Mouse (Mus musculus) stomach, embryonic 14.5 days (tissue): Measurements from ENCODE around the gene Copg1. TPM values are rescaled to one million over a fixed set of nuclear protein-coding genes. Genes with fewer than 3 reads are reported as not detected.

Experiments used
- ATAC-seq: fragments of 200-750 bp; cut with Nextera tagmentation; 2 replicates; pipeline ENCODE4 v1.8.0; 2017; ENCODE audit warnings: low read depth, moderate TSS enrichment; ENCODE audit not compliant: insufficient number of reproducible peaks, insufficient read depth, low FRiP score
- H3K27ac ChIP-seq: fragments of 300-500 bp; sonication (generic); 2 replicates; pipeline ENCODE4 v1.5.1; 2014; ENCODE audit warnings: mild to moderate bottlenecking, low read length, moderate library complexity, mixed read lengths
- H3K27me3 ChIP-seq: fragments of 300-500 bp; sonication (generic); 2 replicates; pipeline ENCODE4 v1.6.1; 2014; ENCODE audit warnings: low read length, control low read depth, mixed read lengths; ENCODE audit not compliant: control insufficient read depth, insufficient read depth
- H3K36me3 ChIP-seq: fragments of 300-500 bp; sonication (generic); 2 replicates; pipeline ENCODE4 v1.6.1; 2014; ENCODE audit warnings: mild to moderate bottlenecking, control low read depth, low read length, moderate library complexity, mixed read lengths; ENCODE audit not compliant: control insufficient read depth, insufficient read depth
- H3K4me1 ChIP-seq: fragments of 300-500 bp; sonication (generic); 2 replicates; pipeline ENCODE4 v1.6.1; 2014; ENCODE audit warnings: low read length, control low read depth, mixed read lengths; ENCODE audit not compliant: control insufficient read depth, insufficient read depth
- H3K4me2 ChIP-seq: fragments of 300-500 bp; sonication (generic); replicated peaks from 2 replicates; pipeline ENCODE4 v1.6.1; 2014; ENCODE audit warnings: low read depth, low read length, control low read depth
- H3K4me3 ChIP-seq: fragments of 300-500 bp; sonication (generic); 2 replicates; pipeline ENCODE4 v1.5.1; 2014; ENCODE audit warnings: low read depth, low read length, control low read depth
- H3K9ac ChIP-seq: fragments of 300-500 bp; sonication (generic); replicated peaks from 2 replicates; pipeline ENCODE4 v1.6.1; 2014; ENCODE audit warnings: low read depth, mild to moderate bottlenecking, control low read depth, low read length, moderate library complexity, mixed read lengths
- H3K9me3 ChIP-seq: fragments of 300-500 bp; sonication (generic); 2 replicates; pipeline ENCODE4 v1.6.1; 2016; ENCODE audit warnings: low read depth, low read length, control low read depth; ENCODE audit not compliant: control insufficient read depth
- WGBS: fragments of 180-500 bp; shearing (Covaris S2); extraction: QIAGEN DNeasy Blood & Tissue Kit; methylation state at CpG from one replicate; pipeline ENCODE4 v1.1.7; 2014; 5-methylcytosine and 5-hydroxymethylcytosine counted together
- polyA plus RNA-seq: library from polyadenylated mRNA; unstranded; fragments of >200 nt; fragmentation: Nextera tagmentation; extraction: Ambion mirVana; gene quantifications from 2 replicates; pipeline ENCODE4 v1.2.1, GENCODE M21; 2014

Gene Copg1
- polyA plus RNA-seq: 164 and 169 TPM in 2 replicates

DNA sequence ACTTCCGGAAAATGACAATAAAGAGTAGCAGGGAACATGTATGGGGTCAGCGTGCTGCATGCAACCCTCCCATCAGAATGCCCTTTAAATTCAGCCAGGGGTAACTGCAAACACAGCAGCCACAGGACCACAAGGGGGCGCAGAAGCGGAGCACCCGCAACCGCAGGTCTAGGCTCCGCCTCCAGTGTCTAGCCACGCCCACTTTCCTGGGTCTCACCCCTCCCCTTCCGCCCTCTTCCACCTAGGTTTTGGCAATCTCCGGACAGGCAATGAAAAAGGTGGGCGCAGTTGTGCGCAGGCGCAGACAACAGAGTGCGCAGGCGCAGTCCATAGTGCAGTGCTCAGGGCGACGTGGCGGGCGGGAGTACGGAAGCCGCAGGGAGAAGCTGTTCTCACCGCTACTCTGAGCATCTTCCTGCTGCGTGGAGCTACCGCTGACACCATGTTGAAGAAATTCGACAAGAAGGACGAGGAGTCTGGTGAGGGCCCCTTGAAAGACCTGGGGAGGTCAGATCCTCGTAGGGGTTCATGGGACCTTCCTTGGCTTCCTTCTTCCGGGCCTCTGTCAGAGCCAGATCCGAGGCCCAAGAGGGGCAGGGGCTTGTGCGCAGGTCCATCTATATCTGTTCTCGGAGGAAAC lies at the start of gene Copg1:
Gene Copg1, plus strand, starts transcription at position 221 of the 640 bp plus-strand sequence.
- Histone ChIP-seq H3K9me3 (no peaks in the 10 kb centered on the region), H3K27me3 (no peaks in the 10 kb centered on the region), H3K4me3 (peak within 1 kb of the TSS; percentile 88), H3K4me2 (peak within 1 kb of the TSS; percentile 85), H3K9ac (peak within 1 kb of the TSS; percentile 81), H3K36me3 (peaks cover 33% of the 10 kb centered on the region), H3K27ac (peak within 1 kb of the TSS; percentile 77), H3K4me1 (0 out of 2 replicates have a peak, but pooled peaks cover 6% of the 10 kb centered on the region)
- under 1% methylated on average over 31 of the region's 31 CpGs for WGBS
- peak; percentile 97 for ATAC-seq

DNA sequence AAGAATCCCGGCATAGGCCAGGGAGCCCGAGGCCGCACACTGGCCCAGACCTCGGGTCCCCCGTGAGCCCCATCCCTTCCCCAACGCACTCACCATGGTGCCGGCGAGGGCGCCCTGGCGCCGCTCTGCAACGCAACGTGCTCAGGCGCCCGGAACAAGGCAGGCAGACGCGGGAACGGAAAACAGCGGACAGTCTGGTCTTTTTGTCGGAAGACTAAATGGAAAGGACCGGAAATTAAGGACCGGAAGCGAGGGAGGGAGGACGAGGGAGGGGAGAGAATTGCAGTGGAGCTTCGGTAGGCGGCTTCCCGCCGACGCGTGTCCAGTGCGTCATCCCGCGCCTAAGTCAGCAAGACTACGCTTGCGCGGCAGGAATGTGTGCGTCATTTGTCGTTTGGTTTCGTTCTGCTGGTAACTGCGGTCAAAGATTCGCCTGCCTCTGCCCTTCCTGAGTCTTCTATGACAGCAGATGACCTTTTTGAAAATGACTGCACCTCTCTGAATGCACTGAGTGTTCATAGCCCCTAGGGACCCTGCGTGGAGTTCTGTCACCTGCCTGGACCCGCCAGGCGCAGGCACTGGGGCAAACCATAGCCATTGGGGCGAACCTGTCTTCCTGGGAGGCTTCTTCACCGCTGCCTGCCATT lies 48.9 kb upstream of the Copg1 start, which contains the start of gene Isy1:
Gene Isy1, minus strand, starts transcription at position 248 of the 647 bp plus-strand sequence.
- H3K27me3 ChIP-seq: no peaks in the 10 kb centered on the region
- H3K4me3 ChIP-seq: peak within 1 kb of the TSS; percentile 61
- H3K27ac ChIP-seq: peak within 1 kb of the TSS; percentile 93
- no peaks in the 10 kb centered on the region for H3K9me3 ChIP-seq
- peaks cover 24% of the 10 kb centered on the region for H3K36me3 ChIP-seq
- peaks cover 5% of the 10 kb centered on the region; the same call in 1 of the 2 replicates for H3K4me1 ChIP-seq
- peak within 1 kb of the TSS; percentile 89 for H3K9ac ChIP-seq
- ATAC-seq: peak; percentile 97
- peak within 1 kb of the TSS; percentile 72 for H3K4me2 ChIP-seq
- WGBS: under 1% methylated on average over 43 of the region's 46 CpGs

DNA sequence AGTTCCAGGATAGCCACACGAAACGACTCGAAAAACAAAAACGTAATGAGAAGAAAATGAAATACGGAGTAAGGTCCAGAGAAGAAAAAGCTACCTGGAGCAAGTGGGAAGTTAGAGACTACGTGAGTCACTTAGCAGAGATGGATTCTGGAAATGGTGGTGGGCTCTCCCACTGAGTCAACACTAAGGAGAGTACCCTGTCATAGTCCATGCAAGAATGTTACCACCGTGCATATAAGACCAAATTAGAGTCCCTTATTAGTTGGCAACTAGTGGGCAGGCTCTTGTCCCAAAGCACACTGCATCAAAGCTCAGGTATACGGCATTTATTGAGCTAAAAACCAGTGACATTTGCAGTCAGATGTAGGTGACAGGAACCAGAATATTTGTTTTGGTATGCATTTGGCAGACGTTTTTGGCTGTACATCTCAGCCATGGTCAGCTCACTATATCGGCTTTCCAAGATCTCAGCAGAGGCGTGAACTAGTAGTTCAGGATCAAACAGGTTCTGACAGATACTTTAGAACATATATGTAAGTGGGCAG lies 47.7 kb upstream of the Copg1 start:
- no peaks in the 10 kb centered on the region for H3K27me3 ChIP-seq
- no peak overlapping the region for H3K9ac ChIP-seq
- ATAC-seq: no peak
- no peak overlapping the region for H3K4me3 ChIP-seq
- 58% methylated on average over 11 of the region's 11 CpGs for WGBS
- H3K27ac ChIP-seq: no peak overlapping the region
- H3K36me3 ChIP-seq: peaks cover 33% of the 10 kb centered on the region
- no peak overlapping the region for H3K4me2 ChIP-seq
- peaks cover 5% of the 10 kb centered on the region; the same call in 1 of the 2 replicates for H3K4me1 ChIP-seq
- no peaks in the 10 kb centered on the region for H3K9me3 ChIP-seq

DNA sequence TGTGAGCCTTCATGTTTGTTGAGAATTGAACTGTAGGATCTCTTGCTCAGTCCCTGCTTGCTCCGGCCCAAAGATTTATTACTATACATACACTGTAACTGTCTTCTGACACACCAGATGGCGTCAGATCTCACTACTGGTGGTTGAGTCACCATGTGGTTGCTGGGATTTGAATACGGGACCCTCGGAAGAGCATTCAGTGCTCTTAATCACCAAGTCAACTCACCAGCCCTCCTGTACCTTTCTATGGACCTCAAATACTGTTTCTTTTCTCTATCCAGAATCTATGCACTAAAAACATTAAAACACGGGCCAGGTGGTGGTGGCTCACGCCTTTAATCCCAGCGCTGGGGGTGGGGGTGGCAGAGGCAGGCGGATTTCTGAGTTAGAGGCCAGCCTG lies 46.0 kb upstream of the Copg1 start:
- WGBS: 81% methylated on average over 8 of the region's 8 CpGs
- Histone ChIP-seq H3K9ac (no peak overlapping the region), H3K36me3 (peaks cover 37% of the 10 kb centered on the region), H3K27ac (no peak overlapping the region), H3K4me1 (peaks cover 5% of the 10 kb centered on the region; the same call in 1 of the 2 replicates), H3K27me3 (no peaks in the 10 kb centered on the region), H3K9me3 (no peaks in the 10 kb centered on the region), H3K4me2 (no peak overlapping the region), H3K4me3 (no peak overlapping the region)
- ATAC-seq: no peak

DNA sequence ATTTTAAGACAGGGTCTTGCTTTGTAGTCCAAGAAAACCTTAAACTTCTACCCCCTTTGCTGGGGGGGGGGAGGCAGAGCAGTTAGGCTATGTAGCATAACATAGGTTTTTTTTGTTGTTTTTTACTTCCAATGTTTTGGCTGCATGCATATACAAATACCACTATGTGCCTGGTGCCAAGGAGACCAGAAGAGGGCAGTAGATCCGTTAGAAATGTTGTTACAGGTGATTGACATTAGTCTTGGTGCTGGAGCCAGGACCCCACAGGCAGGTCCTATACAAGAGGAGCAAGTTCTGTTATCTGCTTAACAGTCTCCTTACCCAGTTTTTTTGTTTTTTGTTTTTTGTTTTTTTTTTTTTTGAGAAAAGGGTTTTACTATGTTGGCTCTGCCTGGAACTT lies 45.4 kb upstream of the Copg1 start:
- Histone ChIP-seq H3K36me3 (peaks cover 37% of the 10 kb centered on the region), H3K27me3 (no peaks in the 10 kb centered on the region), H3K27ac (no peak overlapping the region), H3K4me1 (peaks cover 7% of the 10 kb centered on the region; the same call in 1 of the 2 replicates), H3K4me3 (no peak overlapping the region), H3K4me2 (no peak overlapping the region), H3K9me3 (no peaks in the 10 kb centered on the region), H3K9ac (no peak overlapping the region)
- no peak for ATAC-seq
- WGBS: 22% methylated on average over 1 of the region's 1 CpGs

DNA sequence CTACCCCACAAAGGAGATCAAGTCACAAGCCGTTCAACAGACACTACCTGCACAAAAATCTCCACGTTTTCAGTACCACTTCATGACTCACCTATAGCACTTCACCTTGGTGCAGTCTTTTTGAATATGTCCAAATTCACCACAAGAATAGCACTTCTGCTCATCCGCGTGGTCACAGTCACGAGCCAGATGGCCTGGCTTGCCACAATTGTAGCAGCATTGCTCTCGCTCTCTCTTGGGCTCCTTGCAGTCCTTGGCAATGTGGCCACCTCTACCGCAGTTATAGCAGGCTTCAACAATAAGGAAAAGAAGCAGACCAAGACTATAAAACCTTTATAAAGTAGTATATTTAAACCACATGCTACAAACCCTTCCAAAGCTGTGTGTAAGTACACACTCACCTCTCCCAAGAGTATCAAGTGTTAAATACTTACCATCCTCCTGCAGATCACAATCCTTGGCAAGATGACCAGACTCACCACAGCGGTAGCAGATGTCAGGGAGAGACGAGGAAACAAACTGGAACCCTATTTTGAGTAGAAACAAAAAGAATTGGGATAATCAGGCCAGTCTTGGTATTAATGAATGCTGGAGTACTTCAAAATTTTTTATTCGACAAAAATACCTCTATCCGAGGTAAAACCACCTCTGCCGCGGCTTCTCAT lies 42.5 kb upstream of the Copg1 start:
- Histone ChIP-seq H3K4me2 (no peak overlapping the region), H3K36me3 (peaks cover 46% of the 10 kb centered on the region), H3K27ac (no peak overlapping the region), H3K27me3 (no peaks in the 10 kb centered on the region), H3K9ac (no peak overlapping the region), H3K9me3 (no peaks in the 10 kb centered on the region), H3K4me1 (peaks cover 17% of the 10 kb centered on the region), H3K4me3 (no peak overlapping the region)
- no peak for ATAC-seq
- 93% methylated on average over 13 of the region's 13 CpGs for WGBS

DNA sequence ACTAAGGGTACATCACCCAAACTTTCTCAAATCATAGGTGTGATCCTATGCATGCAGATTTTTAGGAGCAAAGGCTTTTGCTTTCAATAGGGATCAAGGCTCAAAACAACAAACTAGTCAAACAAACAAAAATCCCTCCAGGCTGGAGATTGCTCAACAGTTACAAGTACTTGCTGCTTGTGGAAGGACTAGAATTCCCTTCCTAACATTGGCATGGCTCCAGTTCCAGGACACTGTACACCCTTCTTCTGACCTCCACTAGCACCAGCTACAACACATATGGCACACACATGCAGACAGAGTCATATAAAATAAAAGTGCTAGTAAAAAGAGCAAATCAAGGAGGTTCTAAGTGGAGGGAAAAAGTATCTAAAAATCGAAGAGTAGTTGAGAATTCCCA lies 40.8 kb upstream of the Copg1 start:
- H3K4me1 ChIP-seq: peaks cover 20% of the 10 kb centered on the region
- H3K9me3 ChIP-seq: no peaks in the 10 kb centered on the region
- H3K27ac ChIP-seq: no peak overlapping the region
- no peak overlapping the region for H3K4me3 ChIP-seq
- peaks cover 42% of the 10 kb centered on the region for H3K36me3 ChIP-seq
- WGBS: 83% methylated on average over 1 of the region's 1 CpGs
- no peak overlapping the region for H3K4me2 ChIP-seq
- no peak overlapping the region for H3K9ac ChIP-seq
- no peaks in the 10 kb centered on the region for H3K27me3 ChIP-seq
- ATAC-seq: no peak

DNA sequence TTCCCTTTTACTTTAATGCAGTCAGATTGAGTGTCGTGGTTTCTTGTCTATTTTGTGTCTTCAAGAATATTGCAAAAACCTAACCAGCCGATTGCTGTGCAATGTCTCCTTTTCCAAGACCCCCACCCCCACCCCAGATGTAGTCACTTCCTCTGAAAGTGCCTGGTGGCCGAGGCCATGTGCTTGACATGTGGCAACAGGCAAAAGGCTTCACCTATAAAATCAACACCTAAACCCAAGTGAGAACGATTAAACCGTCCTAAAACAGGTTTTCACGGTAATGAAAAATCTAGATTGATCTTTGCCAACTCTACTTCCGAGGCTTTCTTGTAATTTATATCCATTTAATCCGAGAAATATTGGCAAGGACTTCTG lies 37.8 kb upstream of the Copg1 start:
- peaks cover 15% of the 10 kb centered on the region for H3K36me3 ChIP-seq
- ATAC-seq: no peak
- peaks cover 20% of the 10 kb centered on the region for H3K4me1 ChIP-seq
- under 1% methylated on average over 8 of the region's 8 CpGs for WGBS
- H3K9ac ChIP-seq: peak overlapping the region; percentile 99
- H3K4me3 ChIP-seq: peak overlapping the region; percentile 100
- no peaks in the 10 kb centered on the region for H3K27me3 ChIP-seq
- H3K4me2 ChIP-seq: peak overlapping the region; percentile 82
- no peaks in the 10 kb centered on the region for H3K9me3 ChIP-seq
- peak overlapping the region; percentile 96; the same call in 1 of the 2 replicates for H3K27ac ChIP-seq
